Mouse (Mus musculus) liver, embryonic 12.5 days (tissue): Measurements from ENCODE around the gene Vps52. TPM values are rescaled to one million over a fixed set of nuclear protein-coding genes. Genes with fewer than 3 reads are reported as not detected.

Source experiments
- ATAC-seq: fragments of 200-750 bp; cut with Nextera tagmentation; 2 replicates; pipeline ENCODE4 v1.8.0; 2017; ENCODE audit warnings: moderate number of reproducible peaks, mild to moderate bottlenecking, moderate library complexity
- H3K27ac ChIP-seq: fragments of 300-500 bp; sonication (generic); 2 replicates; pipeline ENCODE4 v1.5.1; 2016; ENCODE audit warnings: mild to moderate bottlenecking
- H3K27me3 ChIP-seq: fragments of 300-500 bp; sonication (generic); replicated peaks from 2 replicates; pipeline ENCODE4 v1.6.1; 2016; ENCODE audit warnings: mild to moderate bottlenecking, moderate library complexity
- H3K36me3 ChIP-seq: fragments of 300-500 bp; sonication (generic); 2 replicates; pipeline ENCODE4 v1.6.1; 2016; ENCODE audit warnings: mild to moderate bottlenecking, moderate library complexity
- H3K4me1 ChIP-seq: fragments of 300-500 bp; sonication (generic); 2 replicates; pipeline ENCODE4 v1.6.1; 2016
- H3K4me2 ChIP-seq: fragments of 300-500 bp; sonication (generic); 2 replicates; pipeline ENCODE4 v1.6.1; 2016; ENCODE audit warnings: mild to moderate bottlenecking, moderate library complexity
- H3K4me3 ChIP-seq: fragments of 300-500 bp; sonication (generic); 2 replicates; pipeline ENCODE4 v1.5.1; 2016; ENCODE audit warnings: mild to moderate bottlenecking, moderate library complexity
- H3K9ac ChIP-seq: fragments of 300-500 bp; sonication (generic); 2 replicates; pipeline ENCODE4 v1.6.1; 2016; ENCODE audit warnings: mild to moderate bottlenecking, moderate library complexity
- H3K9me3 ChIP-seq: fragments of 300-500 bp; sonication (generic); replicated peaks from 2 replicates; pipeline ENCODE4 v1.6.1; 2016; ENCODE audit warnings: mild to moderate bottlenecking, moderate library complexity
- WGBS: fragments of 180-500 bp; shearing (Covaris S2); methylation state at CpG from one replicate; pipeline ENCODE4 v1.1.7; 2016; ENCODE audit not compliant: insufficient replicate concordance; 5-methylcytosine and 5-hydroxymethylcytosine counted together
- polyA plus RNA-seq: library from polyadenylated mRNA; unstranded; fragments of >200 nt; fragmentation: Nextera tagmentation; extraction: Ambion mirVana; gene quantifications from 2 replicates; pipeline ENCODE4 v1.2.1, GENCODE M21; 2016

Gene Vps52
- polyA plus RNA-seq, 1 experiment from 2014 or later, result 43.5 TPM

DNA sequence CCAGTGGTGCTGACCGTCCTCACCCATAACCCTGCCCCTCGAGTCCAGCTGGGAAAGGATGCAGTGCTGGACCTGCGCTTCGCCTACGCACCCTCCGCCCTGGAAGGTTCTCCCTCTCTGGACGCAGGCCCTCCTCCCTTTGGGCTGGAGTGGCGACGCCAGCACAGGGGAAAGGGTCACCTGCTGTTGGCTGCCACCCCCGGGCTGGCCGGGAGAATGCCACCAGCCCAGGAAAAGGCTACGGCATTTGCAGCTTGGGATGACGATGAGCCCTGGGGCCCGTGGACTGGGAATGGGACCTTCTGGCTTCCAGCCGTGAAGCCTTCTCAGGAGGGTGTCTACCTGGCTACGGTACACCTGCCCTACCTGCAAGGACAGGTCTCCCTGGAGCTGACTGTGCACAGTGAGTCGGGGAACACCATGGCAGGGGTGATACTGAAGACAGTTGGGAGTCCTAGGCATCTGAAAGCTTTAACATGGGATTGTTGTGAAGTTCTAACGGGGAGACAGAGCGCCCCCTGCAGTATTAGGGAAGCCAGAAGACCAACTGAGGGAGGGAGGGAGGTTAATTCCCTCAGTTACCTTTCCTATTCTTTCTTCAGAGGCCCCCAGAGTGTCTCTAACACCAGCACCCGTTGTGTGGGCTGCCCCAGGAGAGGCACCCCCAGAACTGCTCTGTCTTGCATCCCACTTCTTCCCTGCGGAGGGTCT lies 30.1 kb upstream of the Vps52 start:
- ATAC-seq, result no peak
- Histone ChIP-seq H3K27me3 (no peaks in the 10 kb centered on the region), H3K27ac (peak overlapping the region; percentile 30; the same call in 1 of the 2 replicates), H3K9me3 (no peaks in the 10 kb centered on the region), H3K36me3 (peaks cover 30% of the 10 kb centered on the region), H3K4me3 (0 out of 2 replicates have a peak overlapping the region, but pooled peaks have one; percentile 3), H3K4me1 (peaks cover 64% of the 10 kb centered on the region), H3K9ac (no peak overlapping the region), H3K4me2 (no peak overlapping the region)
- WGBS, result 84% methylated on average over 21 of the region's 21 CpGs

DNA sequence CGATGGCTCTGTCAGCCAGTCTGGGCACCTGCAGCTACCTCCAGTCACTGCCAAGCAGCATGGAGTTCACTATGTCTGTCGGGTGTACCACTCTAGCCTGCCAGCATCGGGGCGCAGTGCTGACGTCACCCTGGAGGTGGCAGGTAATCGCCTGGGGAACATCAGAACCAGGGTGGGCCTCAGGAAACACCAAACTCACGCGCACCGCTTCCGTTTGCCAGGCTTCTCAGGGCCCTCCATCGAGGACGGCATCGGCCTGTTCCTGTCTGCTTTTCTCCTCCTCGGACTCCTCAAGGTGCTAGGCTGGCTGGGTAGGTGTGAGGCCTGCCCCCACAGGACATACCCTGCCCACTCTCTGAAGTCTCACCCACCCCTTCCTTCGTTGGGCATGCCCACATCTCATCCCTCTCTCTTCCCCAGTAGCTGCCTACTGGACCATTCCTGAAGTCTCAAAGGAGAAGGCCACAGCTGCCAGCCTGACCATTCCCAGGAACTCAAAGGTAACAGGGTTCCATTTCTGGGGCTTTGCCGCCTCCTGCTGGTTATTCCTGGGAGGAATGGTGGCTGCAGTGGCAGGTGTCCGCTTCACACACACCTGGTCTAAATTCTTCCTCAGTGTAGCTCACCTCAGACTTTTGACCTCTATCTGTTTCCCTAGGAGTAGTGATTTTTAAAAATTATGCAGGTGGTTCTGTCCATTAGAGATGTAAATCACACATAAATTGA lies 29.2 kb upstream of the Vps52 start:
- WGBS, result 72% methylated on average over 17 of the region's 17 CpGs
- H3K9ac ChIP-seq, result no peak overlapping the region
- no peak overlapping the region for H3K4me3 ChIP-seq
- H3K4me2 ChIP-seq, result no peak overlapping the region
- H3K4me1 ChIP-seq, result peaks cover 66% of the 10 kb centered on the region
- no peaks in the 10 kb centered on the region for H3K9me3 ChIP-seq
- ATAC-seq, result no peak
- no peak overlapping the region for H3K27ac ChIP-seq
- H3K36me3 ChIP-seq, result peaks cover 30% of the 10 kb centered on the region
- H3K27me3 ChIP-seq, result no peaks in the 10 kb centered on the region

DNA sequence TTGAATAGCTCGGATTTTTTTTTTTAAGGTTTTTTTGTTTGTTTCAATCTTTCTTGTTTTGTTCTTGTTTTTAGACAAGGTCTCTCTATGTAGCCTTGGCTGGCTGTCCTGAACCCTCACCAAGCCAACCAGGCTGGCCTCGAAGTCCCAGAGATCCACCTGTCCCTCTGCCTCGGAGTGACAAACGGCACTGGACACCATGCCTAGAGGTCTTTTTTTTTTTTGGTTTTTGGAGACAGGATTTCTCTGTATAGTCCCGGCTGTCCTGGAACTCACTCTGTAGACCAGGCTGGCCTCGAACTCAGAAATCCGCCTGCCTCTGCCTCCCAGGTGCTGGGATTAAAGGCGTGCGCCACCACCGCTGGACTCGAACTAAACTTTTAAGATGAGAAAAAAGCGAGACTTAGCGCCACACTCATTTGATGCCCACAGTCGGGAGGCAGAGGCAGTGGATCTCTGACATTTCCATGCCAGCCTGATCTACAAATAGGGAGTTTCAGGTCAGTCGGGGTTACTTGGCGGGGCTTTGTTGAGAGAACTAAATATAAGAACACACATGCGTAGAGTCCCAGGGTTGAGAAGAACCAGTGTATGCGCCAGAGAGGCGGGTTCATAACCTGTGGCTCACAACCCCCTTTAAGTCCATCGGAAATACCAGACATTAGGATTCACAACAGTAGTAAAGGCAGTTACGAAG lies 27.2 kb upstream of the Vps52 start:
- ATAC-seq, result no peak
- H3K4me1 ChIP-seq, result peaks cover 76% of the 10 kb centered on the region

DNA sequence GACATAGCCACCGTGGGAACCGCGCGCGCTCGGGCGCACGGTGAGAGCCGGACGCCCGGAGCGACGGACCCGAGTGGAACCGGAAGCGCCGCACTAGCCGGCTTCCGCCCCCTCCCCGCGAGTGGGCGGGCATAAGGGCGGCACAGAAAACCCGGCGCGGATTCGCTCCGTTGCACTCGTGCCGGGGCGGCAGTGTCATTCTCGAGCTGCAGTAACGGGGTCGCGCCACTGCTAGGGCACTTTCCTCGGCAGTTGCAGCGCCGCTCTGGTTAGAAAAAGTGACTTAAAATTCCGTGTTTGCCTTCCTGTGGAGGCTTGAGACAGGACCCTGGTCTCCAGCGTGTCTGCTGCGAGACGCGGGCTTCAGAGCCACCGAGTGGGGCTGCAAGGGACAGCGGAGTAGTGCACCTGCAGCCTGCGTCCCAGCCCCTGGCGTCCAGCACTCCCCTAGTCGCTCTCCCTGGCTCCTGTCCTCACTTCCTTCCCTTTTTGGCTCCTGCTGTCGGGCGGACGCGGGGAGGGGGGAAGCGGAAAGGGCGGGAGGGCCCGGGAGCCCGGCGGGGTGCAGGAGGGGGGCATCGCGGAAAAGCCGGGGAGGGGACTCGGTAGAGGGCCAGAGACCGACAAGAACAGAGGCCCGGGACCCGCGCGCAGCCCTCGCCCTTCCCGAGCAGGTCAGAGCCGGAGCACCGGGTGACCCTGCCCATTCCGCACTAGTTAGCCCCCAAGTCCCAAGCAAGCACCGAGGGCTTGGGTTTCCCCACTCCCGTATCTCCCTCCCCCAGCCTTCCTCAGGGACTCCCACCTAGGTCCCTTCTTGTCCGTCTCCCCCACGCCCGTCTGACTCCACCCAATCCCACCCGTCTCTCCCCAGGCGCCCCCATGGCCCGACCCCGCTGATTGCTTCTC lies 26.0 kb upstream of the Vps52 start, which contains the start of gene Rgl2:
TSS of gene Rgl2 (plus strand) at position 173 of the 909 bp plus-strand sequence.
- H3K4me1 ChIP-seq, result peaks cover 63% of the 10 kb centered on the region
- H3K27me3 ChIP-seq, result no peaks in the 10 kb centered on the region
- peak within 1 kb of the TSS; percentile 92 for H3K4me3 ChIP-seq
- peak within 1 kb of the TSS; percentile 96 for H3K27ac ChIP-seq
- ATAC-seq, result peak; percentile 78
- H3K9me3 ChIP-seq, result no peaks in the 10 kb centered on the region
- under 1% methylated on average over 78 of the region's 80 CpGs for WGBS
- peaks cover 58% of the 10 kb centered on the region for H3K36me3 ChIP-seq
- H3K9ac ChIP-seq, result peak within 1 kb of the TSS; percentile 96
- H3K4me2 ChIP-seq, result peak within 1 kb of the TSS; percentile 100

More for the DNA sequence above, 27.2 kb upstream of the Vps52 start:
- H3K27me3 ChIP-seq, result no peaks in the 10 kb centered on the region
- H3K9me3 ChIP-seq, result no peaks in the 10 kb centered on the region
- WGBS, result 50% methylated on average over 21 of the region's 21 CpGs
- H3K4me2 ChIP-seq, result peak overlapping the region; percentile 100
- peaks cover 46% of the 10 kb centered on the region for H3K36me3 ChIP-seq
- peak overlapping the region; percentile 92 for H3K4me3 ChIP-seq
- H3K27ac ChIP-seq, result peak overlapping the region; percentile 96
- peak overlapping the region; percentile 96 for H3K9ac ChIP-seq

DNA sequence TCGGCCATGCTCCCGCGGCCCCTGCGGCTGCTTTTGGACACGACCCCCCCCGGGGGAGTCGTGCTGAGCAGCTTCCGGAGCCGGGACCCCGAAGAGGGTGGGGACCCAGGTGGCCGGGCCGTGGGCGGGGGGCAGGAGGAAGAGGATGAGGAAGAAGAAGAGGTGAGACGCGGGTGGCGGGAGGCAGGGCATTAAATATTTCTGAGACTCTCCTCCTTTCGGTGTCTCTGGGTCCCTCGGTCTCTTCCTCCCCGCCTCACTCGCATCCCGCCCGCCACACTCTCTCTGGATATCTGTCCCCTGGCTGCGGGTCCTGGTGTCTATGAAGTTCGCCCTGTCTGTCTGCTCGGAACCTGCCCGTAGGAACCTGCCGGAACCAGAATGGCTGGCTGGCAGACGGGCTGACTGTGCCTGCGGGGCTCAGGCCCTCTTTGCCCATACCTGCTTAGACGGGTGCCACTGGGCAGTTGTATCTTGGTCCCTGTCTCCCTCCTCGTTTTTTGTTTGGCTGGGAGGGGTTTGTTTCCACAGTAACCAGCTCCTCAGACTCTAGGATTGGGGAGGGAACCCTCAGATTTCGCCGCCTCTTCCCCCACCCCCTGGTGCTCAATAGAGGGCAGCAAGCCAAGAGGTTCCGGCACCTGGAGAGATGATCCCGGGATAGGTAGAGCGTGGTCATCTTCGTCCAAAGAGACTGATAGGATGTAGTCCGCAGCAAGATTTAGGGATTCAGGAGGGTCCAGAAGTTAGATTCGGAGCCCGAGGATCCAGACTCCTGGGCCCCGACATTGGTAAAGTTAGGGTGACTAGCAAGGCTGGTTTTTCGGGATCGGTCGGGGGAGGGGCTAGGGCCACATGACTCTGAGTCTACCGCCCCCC lies 25.1 kb upstream of the Vps52 start:
- peak overlapping the region; percentile 100 for H3K4me2 ChIP-seq
- H3K27me3 ChIP-seq, result no peaks in the 10 kb centered on the region
- H3K9ac ChIP-seq, result peak overlapping the region; percentile 96
- H3K4me1 ChIP-seq, result peaks cover 57% of the 10 kb centered on the region
- H3K4me3 ChIP-seq, result peak overlapping the region; percentile 92
- peak overlapping the region; percentile 96 for H3K27ac ChIP-seq
- H3K9me3 ChIP-seq, result no peaks in the 10 kb centered on the region
- H3K36me3 ChIP-seq, result peaks cover 60% of the 10 kb centered on the region
- under 1% methylated on average over 45 of the region's 45 CpGs for WGBS
- ATAC-seq, result peak; percentile 19; the same call in 1 of the 2 replicates

DNA sequence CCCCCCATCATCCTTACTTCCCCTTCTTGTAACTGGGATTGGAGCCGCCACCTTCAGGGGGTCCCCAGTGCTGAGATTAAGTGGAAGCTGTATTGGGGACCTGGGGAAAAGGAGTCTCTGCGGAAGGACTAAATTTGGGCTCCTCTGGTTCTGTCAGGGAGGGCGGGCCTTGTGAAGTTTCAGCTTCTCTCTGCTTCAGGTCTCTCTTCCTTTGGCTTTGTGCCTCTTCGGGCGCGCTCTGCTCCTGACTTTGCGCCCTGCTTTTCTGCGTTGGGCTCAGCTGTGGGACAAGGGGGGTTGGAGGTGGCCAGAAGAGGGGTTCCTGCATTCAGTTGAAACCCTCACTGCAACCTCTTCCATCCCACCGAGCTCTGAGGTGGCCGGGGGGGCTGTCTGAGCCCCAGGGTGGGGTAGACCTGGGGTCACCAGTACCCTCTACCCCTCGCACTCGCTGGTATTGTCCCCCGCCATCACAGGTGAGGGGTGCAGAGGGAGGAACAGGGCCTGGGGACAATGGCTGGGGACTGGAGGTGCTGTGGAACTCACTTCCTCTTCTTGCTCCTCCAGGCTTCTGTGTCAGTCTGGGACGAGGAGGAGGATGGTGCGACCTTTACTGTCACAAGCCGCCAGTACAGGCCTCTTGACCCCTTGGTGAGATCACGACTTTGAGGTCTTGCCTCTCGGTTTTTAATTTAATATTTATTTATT lies 24.3 kb upstream of the Vps52 start:
- Histone ChIP-seq H3K4me1 (peaks cover 52% of the 10 kb centered on the region), H3K27me3 (no peaks in the 10 kb centered on the region), H3K4me2 (peak overlapping the region; percentile 100), H3K27ac (peak overlapping the region; percentile 67), H3K9ac (peak overlapping the region; percentile 96), H3K4me3 (peak overlapping the region; percentile 92), H3K9me3 (no peaks in the 10 kb centered on the region), H3K36me3 (peaks cover 59% of the 10 kb centered on the region)
- no peak for ATAC-seq
- WGBS, result 38% methylated on average over 18 of the region's 18 CpGs

DNA sequence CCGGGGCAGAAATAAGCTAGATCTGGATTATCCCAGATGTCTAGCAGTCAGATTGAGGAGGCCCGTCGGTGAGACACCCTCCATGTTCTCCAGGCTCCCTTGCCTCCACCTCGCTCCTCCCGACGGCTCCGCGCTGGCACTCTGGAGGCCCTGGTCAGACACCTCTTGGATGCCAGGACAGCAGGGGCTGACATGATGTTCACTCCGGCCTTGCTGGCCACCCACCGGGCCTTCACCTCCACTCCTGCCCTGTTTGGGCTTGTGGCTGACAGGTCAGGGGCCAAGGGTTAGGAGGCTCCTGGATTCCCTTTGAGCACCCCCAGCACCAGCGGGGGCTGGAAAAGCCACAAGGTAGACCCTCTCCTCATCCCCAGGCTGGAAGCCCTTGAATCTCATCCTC lies 23.7 kb upstream of the Vps52 start:
- Histone ChIP-seq H3K4me1 (peaks cover 49% of the 10 kb centered on the region), H3K9ac (no peak overlapping the region), H3K9me3 (no peaks in the 10 kb centered on the region), H3K4me3 (no peak overlapping the region), H3K27ac (no peak overlapping the region), H3K36me3 (peaks cover 57% of the 10 kb centered on the region), H3K4me2 (no peak overlapping the region), H3K27me3 (no peaks in the 10 kb centered on the region)
- no peak for ATAC-seq
- WGBS, result 91% methylated on average over 11 of the region's 11 CpGs

DNA sequence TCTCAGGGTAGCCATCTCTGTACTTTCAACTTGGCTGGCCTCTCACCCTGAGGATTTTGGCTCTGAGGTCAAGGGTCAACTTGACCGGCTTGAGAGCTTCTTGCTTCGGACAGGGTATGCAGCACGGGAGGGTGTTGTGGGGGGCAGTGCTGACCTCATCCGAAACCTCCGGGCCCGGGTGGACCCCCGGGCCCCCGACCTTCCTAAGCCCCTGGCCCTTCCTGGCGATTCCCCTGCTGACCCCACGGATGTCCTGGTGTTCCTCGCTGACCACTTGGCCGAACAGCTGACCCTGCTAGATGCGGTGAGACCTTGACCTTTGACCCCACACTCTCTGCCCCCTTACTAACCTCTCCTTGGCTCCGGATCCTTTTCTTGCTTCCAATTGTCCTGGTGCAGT lies 23.2 kb upstream of the Vps52 start:
- no peaks in the 10 kb centered on the region for H3K27me3 ChIP-seq
- peaks cover 58% of the 10 kb centered on the region for H3K36me3 ChIP-seq
- peaks cover 49% of the 10 kb centered on the region for H3K4me1 ChIP-seq
- no peak overlapping the region for H3K27ac ChIP-seq
- H3K9ac ChIP-seq, result no peak overlapping the region
- H3K4me3 ChIP-seq, result no peak overlapping the region
- ATAC-seq, result no peak
- H3K4me2 ChIP-seq, result no peak overlapping the region
- no peaks in the 10 kb centered on the region for H3K9me3 ChIP-seq
- 85% methylated on average over 14 of the region's 14 CpGs for WGBS

DNA sequence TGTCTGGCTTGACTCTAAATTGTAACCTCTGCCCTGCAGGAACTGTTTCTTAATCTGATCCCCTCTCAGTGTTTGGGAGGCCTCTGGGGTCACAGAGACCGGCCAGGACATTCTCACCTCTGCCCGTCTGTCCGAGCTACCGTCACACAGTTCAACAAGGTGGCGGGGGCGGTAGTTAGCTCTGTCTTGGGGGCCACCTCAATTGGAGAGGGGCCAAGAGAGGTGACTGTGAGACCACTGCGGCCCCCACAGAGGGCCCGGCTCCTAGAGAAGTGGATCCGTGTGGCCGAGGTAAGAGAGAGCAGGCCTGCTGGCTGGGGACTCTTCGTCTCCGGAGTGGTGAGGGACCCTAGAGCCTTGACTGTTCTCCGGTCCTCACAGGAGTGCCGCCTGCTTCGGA lies 22.6 kb upstream of the Vps52 start:
- H3K4me2 ChIP-seq, result no peak overlapping the region
- no peak overlapping the region for H3K4me3 ChIP-seq
- ATAC-seq, result no peak
- H3K36me3 ChIP-seq, result peaks cover 57% of the 10 kb centered on the region
- no peaks in the 10 kb centered on the region for H3K9me3 ChIP-seq
- H3K27ac ChIP-seq, result no peak overlapping the region
- 85% methylated on average over 15 of the region's 15 CpGs for WGBS
- H3K4me1 ChIP-seq, result peaks cover 44% of the 10 kb centered on the region
- no peaks in the 10 kb centered on the region for H3K27me3 ChIP-seq
- H3K9ac ChIP-seq, result no peak overlapping the region

DNA sequence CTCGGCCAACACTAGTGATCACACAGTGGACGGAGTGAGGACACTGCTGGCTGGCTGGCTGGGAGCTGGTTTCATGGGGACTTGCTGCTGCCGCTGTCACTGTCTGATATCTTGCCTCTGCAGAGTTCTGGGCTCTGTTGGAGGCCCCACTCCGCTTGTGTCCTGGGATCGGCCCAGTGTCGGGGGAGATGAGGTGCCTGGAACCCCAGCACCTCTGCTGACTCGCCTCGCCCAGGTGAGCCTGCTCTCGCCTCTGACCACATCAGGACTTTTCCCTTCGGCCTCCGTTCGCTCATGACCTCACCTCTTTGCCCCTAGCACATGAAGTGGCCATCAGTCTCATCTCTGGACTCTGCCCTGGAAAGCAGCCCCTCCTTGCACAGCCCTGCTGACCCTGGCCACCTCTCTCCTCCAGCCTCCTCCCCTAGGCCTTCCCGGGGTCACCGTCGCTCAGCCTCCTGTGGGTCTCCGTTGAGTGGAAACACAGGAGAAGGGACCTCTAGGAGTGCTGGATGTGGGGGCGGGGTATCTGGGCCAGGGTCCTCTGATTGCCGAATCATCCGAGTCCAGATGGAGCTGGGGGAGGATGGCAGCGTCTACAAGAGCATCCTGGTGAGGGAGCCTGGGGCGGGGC lies 20.1 kb upstream of the Vps52 start:
- ATAC-seq, result no peak
- no peaks in the 10 kb centered on the region for H3K27me3 ChIP-seq
- H3K4me1 ChIP-seq, result peaks cover 45% of the 10 kb centered on the region
- 83% methylated on average over 21 of the region's 21 CpGs for WGBS
- no peak overlapping the region for H3K4me2 ChIP-seq
- no peak overlapping the region for H3K4me3 ChIP-seq
- no peaks in the 10 kb centered on the region for H3K9me3 ChIP-seq
- H3K9ac ChIP-seq, result no peak overlapping the region
- H3K27ac ChIP-seq, result no peak overlapping the region
- peaks cover 68% of the 10 kb centered on the region for H3K36me3 ChIP-seq
